Mouse (Mus musculus): Measurements from ENCODE around the gene Phf6. TPM values are rescaled to one million over a fixed set of nuclear protein-coding genes. Genes with fewer than 3 reads are reported as not detected.
A peak's percentile ranks its signal among the peaks of the same experiment; 100 is the strongest.
"Not testable (repeated sequence)": the region's sequence is repeated elsewhere in the genome, so short reads cannot be mapped to it uniquely, and the experiment has no call there.

The Phf6 gene
- 12.5 and 13.5 TPM in 2 replicates for polyA plus RNA-seq (2012; rRNA removed)

GRCm38 (mm10) chrX:52911587-52912371 is at the start of gene Phf6:
Phf6 (plus strand) TSS chrX:52912266.
- Histone ChIP-seq H3K4me1 (ENCODE audit: control insufficient read depth, insufficient read depth, low read length) (no peaks in the 10 kb centered on the region), H3K27me3 (ENCODE audit: control insufficient read depth, insufficient read depth, low read length) (no peaks in the 10 kb centered on the region), H3K27ac (ENCODE audit: insufficient read depth, low read length) (peak within 1 kb of the TSS; percentile 96), H3K4me3 (replicated peaks; ENCODE audit: insufficient read depth, low read depth, low read length) (peak within 1 kb of the TSS; percentile 95)
- peak; percentile 88 to 92 for DNase-seq
- WGBS: 13% methylated on average over 51 of the region's 54 CpGs
- TF ChIP-seq CTCF (IDR thresholded peaks at IDR 0.05; ENCODE audit: borderline replicate concordance, insufficient read depth, low read depth, low read length) (no peak), POLR2A (IDR thresholded peaks at IDR 0.05; ENCODE audit: borderline replicate concordance, insufficient read depth, low read length) (no peak)

- TF ChIP-seq POLR2A (IDR thresholded peaks at IDR 0.05; ENCODE audit: borderline replicate concordance, insufficient read depth, low read length) (no peak), CTCF (IDR thresholded peaks at IDR 0.05; ENCODE audit: borderline replicate concordance, insufficient read depth, low read depth, low read length) (peak; percentile 29; the same call in 1 of the 2 replicates)
- Histone ChIP-seq H3K4me3 (replicated peaks; ENCODE audit: insufficient read depth, low read depth, low read length) (no peak overlapping the region), H3K27ac (ENCODE audit: insufficient read depth, low read length) (no peak overlapping the region), H3K4me1 (ENCODE audit: control insufficient read depth, insufficient read depth, low read length) (no peaks in the 10 kb centered on the region), H3K27me3 (ENCODE audit: control insufficient read depth, insufficient read depth, low read length) (no peaks in the 10 kb centered on the region)
- 48% methylated on average over 2 of the region's 2 CpGs for WGBS
- peak in 1 of 2 experiments; percentile 20 for DNase-seq
Observed at GRCm38 (mm10) chrX:52864126-52864525, 47.9 kb upstream of the Phf6 start.

GRCm38 (mm10) chrX:52898486-52898885 is 13.6 kb upstream of the Phf6 start:
- H3K27me3 ChIP-seq (ENCODE audit: control insufficient read depth, insufficient read depth, low read length); H3K4me1 ChIP-seq (ENCODE audit: control insufficient read depth, insufficient read depth, low read length); H3K27ac ChIP-seq (ENCODE audit: insufficient read depth, low read length); H3K4me3 ChIP-seq (replicated peaks; ENCODE audit: insufficient read depth, low read depth, low read length): not testable (repeated sequence)
- WGBS: 94% methylated on average over 18 of the region's 27 CpGs
- peak in 1 of 2 experiments; percentile 15 for DNase-seq

GRCm38 (mm10) chrX:52912372-52912728 is 284 bp downstream of the Phf6 start:
- WGBS: 8% methylated on average over 20 of the region's 26 CpGs
- no peaks in the 10 kb centered on the region for H3K4me1 ChIP-seq (ENCODE audit: control insufficient read depth, insufficient read depth, low read length)
- TF ChIP-seq POLR2A (IDR thresholded peaks at IDR 0.05; ENCODE audit: borderline replicate concordance, insufficient read depth, low read length) (no peak), CTCF (IDR thresholded peaks at IDR 0.05; ENCODE audit: borderline replicate concordance, insufficient read depth, low read depth, low read length) (no peak)
- peak overlapping the region; percentile 94 for H3K27ac ChIP-seq (ENCODE audit: insufficient read depth, low read length)
- no peak for DNase-seq
- H3K4me3 ChIP-seq (replicated peaks; ENCODE audit: insufficient read depth, low read depth, low read length): peak overlapping the region; percentile 87
- H3K27me3 ChIP-seq (ENCODE audit: control insufficient read depth, insufficient read depth, low read length): no peaks in the 10 kb centered on the region

- Histone ChIP-seq H3K4me1 (ENCODE audit: control insufficient read depth, insufficient read depth, low read length) (no peaks in the 10 kb centered on the region), H3K4me3 (replicated peaks; ENCODE audit: insufficient read depth, low read depth, low read length) (peak overlapping the region; percentile 87), H3K27me3 (ENCODE audit: control insufficient read depth, insufficient read depth, low read length) (no peaks in the 10 kb centered on the region), H3K27ac (ENCODE audit: insufficient read depth, low read length) (no peak overlapping the region)
- WGBS: 7% methylated on average over 31 of the region's 31 CpGs
- peak in 1 of 2 experiments; percentile 14 for DNase-seq
- TF ChIP-seq POLR2A (IDR thresholded peaks at IDR 0.05; ENCODE audit: borderline replicate concordance, insufficient read depth, low read length) (no peak), CTCF (IDR thresholded peaks at IDR 0.05; ENCODE audit: borderline replicate concordance, insufficient read depth, low read depth, low read length) (no peak)
Observed at GRCm38 (mm10) chrX:52912826-52913701, 998 bp downstream of the Phf6 start.

GRCm38 (mm10) chrX:52913856-52914255 is 1.8 kb downstream of the Phf6 start:
- no peak overlapping the region for H3K4me3 ChIP-seq (replicated peaks; ENCODE audit: insufficient read depth, low read depth, low read length)
- H3K27ac ChIP-seq (ENCODE audit: insufficient read depth, low read length): no peak overlapping the region
- no peaks in the 10 kb centered on the region for H3K4me1 ChIP-seq (ENCODE audit: control insufficient read depth, insufficient read depth, low read length)
- DNase-seq: no peak
- WGBS: 20% methylated on average over 4 of the region's 4 CpGs
- TF ChIP-seq POLR2A (IDR thresholded peaks at IDR 0.05; ENCODE audit: borderline replicate concordance, insufficient read depth, low read length): no peak
- TF ChIP-seq CTCF (IDR thresholded peaks at IDR 0.05; ENCODE audit: borderline replicate concordance, insufficient read depth, low read depth, low read length): no peak
- no peaks in the 10 kb centered on the region for H3K27me3 ChIP-seq (ENCODE audit: control insufficient read depth, insufficient read depth, low read length)

- DNase-seq: no peak
- H3K27ac ChIP-seq (ENCODE audit: insufficient read depth, low read length): no peak overlapping the region
- TF ChIP-seq CTCF (IDR thresholded peaks at IDR 0.05; ENCODE audit: borderline replicate concordance, insufficient read depth, low read depth, low read length) (no peak), POLR2A (IDR thresholded peaks at IDR 0.05; ENCODE audit: borderline replicate concordance, insufficient read depth, low read length) (no peak)
- no peaks in the 10 kb centered on the region for H3K4me1 ChIP-seq (ENCODE audit: control insufficient read depth, insufficient read depth, low read length)
- H3K4me3 ChIP-seq (replicated peaks; ENCODE audit: insufficient read depth, low read depth, low read length): no peak overlapping the region
- no peaks in the 10 kb centered on the region for H3K27me3 ChIP-seq (ENCODE audit: control insufficient read depth, insufficient read depth, low read length)
Observed at GRCm38 (mm10) chrX:52914705-52915104, 2.6 kb downstream of the Phf6 start.

- H3K27me3 ChIP-seq (ENCODE audit: control insufficient read depth, insufficient read depth, low read length): no peaks in the 10 kb centered on the region
- H3K27ac ChIP-seq (ENCODE audit: insufficient read depth, low read length): no peak overlapping the region
- no peaks in the 10 kb centered on the region for H3K4me1 ChIP-seq (ENCODE audit: control insufficient read depth, insufficient read depth, low read length)
- TF ChIP-seq POLR2A (IDR thresholded peaks at IDR 0.05; ENCODE audit: borderline replicate concordance, insufficient read depth, low read length) (no peak), CTCF (IDR thresholded peaks at IDR 0.05; ENCODE audit: borderline replicate concordance, insufficient read depth, low read depth, low read length) (no peak)
- DNase-seq: no peak
- 61% methylated on average over 7 of the region's 7 CpGs for WGBS
- no peak overlapping the region for H3K4me3 ChIP-seq (replicated peaks; ENCODE audit: insufficient read depth, low read depth, low read length)
Observed at GRCm38 (mm10) chrX:52916516-52916915, 4.5 kb downstream of the Phf6 start.
